Mouse (Mus musculus) heart, embryonic 14.5 days (tissue): ENCODE measurements at regions not wholly inside any gene's neighbourhood (a gene's known extent, or its start where the extent isn't known, plus 50 kb on each side); places are given as distances from the start of the nearest gene placed in this dataset.

Source experiments
- ATAC-seq: fragments of 200-750 bp; cut with Nextera tagmentation; 2 replicates; pipeline ENCODE4 v1.8.0; 2017; ENCODE audit warnings: low read depth, moderate TSS enrichment; ENCODE audit not compliant: insufficient number of reproducible peaks, insufficient read depth, low FRiP score
- H3K27ac ChIP-seq, 2 experiments: fragments of 200-500 bp in 1 of 2; fragments of 300-500 bp in 1 of 2; sonication (generic) in 1 of 2; replicated peaks in 1 of 2; 2 replicates each; pipeline ENCODE4 v1.5.1; 2012 to 2014; ENCODE audit warnings: low read depth in 2 of 2, low read length in 2 of 2, control low read depth in 1 of 2, mild to moderate bottlenecking in 1 of 2, mixed read lengths in 1 of 2; ENCODE audit not compliant: control insufficient read depth in 1 of 2, insufficient read depth in 1 of 2
- H3K27me3 ChIP-seq: fragments of 300-500 bp; sonication (generic); 2 replicates; pipeline ENCODE4 v1.6.1; 2014; ENCODE audit warnings: mild to moderate bottlenecking, low read length, control low read depth; ENCODE audit not compliant: control insufficient read depth, insufficient read depth
- H3K36me3 ChIP-seq: fragments of 300-500 bp; sonication (generic); 2 replicates; pipeline ENCODE4 v1.6.1; 2014; ENCODE audit warnings: mild to moderate bottlenecking, control low read depth, low read length, mixed read lengths; ENCODE audit not compliant: control insufficient read depth, insufficient read depth
- H3K4me1 ChIP-seq, 2 experiments: fragments of 200-500 bp in 1 of 2; fragments of 300-500 bp in 1 of 2; sonication (generic) in 1 of 2; 2 replicates each; pipeline ENCODE4 v1.6.1; 2012 to 2014; ENCODE audit warnings: low read length in 2 of 2, control low read depth in 1 of 2, mixed read lengths in 1 of 2; ENCODE audit not compliant: control insufficient read depth in 2 of 2, insufficient read depth in 2 of 2
- H3K4me2 ChIP-seq: fragments of 300-500 bp; sonication (generic); 2 replicates; pipeline ENCODE4 v1.6.1; 2014; ENCODE audit warnings: mild to moderate bottlenecking, low read length
- H3K4me3 ChIP-seq, 2 experiments: fragments of 200-500 bp in 1 of 2; fragments of 300-500 bp in 1 of 2; sonication (generic) in 1 of 2; 2 replicates each; pipeline ENCODE4 v1.5.1; 2012 to 2014; ENCODE audit warnings: low read length in 2 of 2, mild to moderate bottlenecking in 2 of 2, control low read depth in 1 of 2, low read depth in 1 of 2, moderate library complexity in 1 of 2; ENCODE audit not compliant: control insufficient read depth in 1 of 2, insufficient read depth in 1 of 2
- H3K9ac ChIP-seq: fragments of 300-500 bp; sonication (generic); 2 replicates; pipeline ENCODE4 v1.6.1; 2014; ENCODE audit warnings: mild to moderate bottlenecking, low read length
- H3K9me3 ChIP-seq: fragments of 300-500 bp; sonication (generic); 2 replicates; pipeline ENCODE4 v1.6.1; 2016; ENCODE audit warnings: low read length, control low read depth; ENCODE audit not compliant: control insufficient read depth
- WGBS: fragments of 180-500 bp; shearing (Covaris S2); extraction: QIAGEN DNeasy Blood & Tissue Kit; methylation state at CpG from one replicate; pipeline ENCODE4 v1.1.7; 2014; 5-methylcytosine and 5-hydroxymethylcytosine counted together

DNA sequence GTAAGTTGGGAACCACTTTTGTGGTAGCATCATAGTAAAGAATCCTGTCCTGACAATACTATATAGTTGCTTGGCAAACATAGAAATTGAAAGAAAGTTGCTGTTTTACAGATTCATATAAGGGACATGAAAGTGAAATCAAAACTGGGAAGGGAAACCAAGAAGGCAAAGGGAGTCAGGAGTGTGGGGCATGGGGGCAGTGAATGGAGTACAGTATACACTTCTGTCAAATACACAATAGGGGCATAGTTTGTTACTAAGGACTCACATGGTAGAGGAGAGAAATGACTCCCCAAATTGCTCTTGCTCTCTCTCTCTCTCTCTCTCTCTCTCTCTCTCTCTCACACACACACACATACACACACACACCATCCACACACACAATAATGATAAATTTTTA is 185.1 kb downstream of the Kdr start:
- Histone ChIP-seq H3K36me3 (no peaks in the 10 kb centered on the region), H3K4me3 (no peak overlapping the region), H3K27me3 (no peaks in the 10 kb centered on the region), H3K27ac (no peak overlapping the region), H3K4me1 (no peaks in the 10 kb centered on the region), H3K9ac (no peak overlapping the region), H3K4me2 (no peak overlapping the region), H3K9me3 (no peaks in the 10 kb centered on the region)
- no peak for ATAC-seq

DNA sequence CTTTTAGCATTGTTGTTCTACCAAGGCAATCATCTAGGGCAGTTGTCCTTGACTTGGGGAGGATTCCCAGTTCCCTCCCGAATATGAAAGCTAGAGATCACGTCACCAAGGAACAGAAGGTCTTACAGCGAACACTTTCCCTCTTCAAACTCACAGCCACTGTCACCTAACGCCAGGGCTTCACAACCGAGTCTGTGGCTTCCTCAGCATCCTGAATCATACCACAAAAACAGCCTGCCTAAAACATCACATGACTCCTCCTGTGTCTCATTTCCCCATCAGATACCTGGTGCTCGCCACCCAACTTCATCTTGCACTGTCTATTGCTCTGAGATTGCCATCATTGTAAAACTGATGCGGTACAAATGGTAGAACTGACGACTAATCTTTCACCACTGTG is 186.5 kb downstream of the Kdr start:
- 83% methylated on average over 8 of the region's 8 CpGs for WGBS
- no peaks in the 10 kb centered on the region for H3K4me1 ChIP-seq
- no peaks in the 10 kb centered on the region for H3K27me3 ChIP-seq
- H3K9ac ChIP-seq = no peak overlapping the region
- no peak for ATAC-seq
- no peaks in the 10 kb centered on the region for H3K36me3 ChIP-seq
- no peak overlapping the region for H3K27ac ChIP-seq
- H3K4me2 ChIP-seq = no peak overlapping the region
- no peaks in the 10 kb centered on the region for H3K9me3 ChIP-seq
- H3K4me3 ChIP-seq = no peak overlapping the region

DNA sequence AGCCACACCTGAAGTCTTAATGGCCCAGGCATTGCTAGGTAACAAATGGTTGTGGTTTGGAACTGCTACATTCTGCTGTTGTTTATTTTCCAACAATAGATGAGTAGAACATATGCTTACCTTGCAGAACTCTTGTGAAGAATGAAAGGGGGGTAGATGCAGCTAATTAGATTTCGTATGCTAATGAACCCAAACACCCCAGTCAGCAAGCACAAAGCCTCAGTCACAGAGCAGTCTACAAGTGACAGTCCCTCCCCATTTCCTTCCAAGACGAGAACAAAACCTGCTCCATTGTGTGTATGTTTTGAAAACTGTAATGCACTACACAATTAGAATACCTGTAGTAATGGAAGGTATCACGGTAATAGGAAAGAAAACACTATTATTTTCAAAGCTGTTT is 190.2 kb downstream of the Kdr start:
- no peaks in the 10 kb centered on the region for H3K36me3 ChIP-seq
- no peaks in the 10 kb centered on the region for H3K27me3 ChIP-seq
- no peak overlapping the region for H3K9ac ChIP-seq
- WGBS = 67% methylated on average over 3 of the region's 3 CpGs
- H3K27ac ChIP-seq = no peak overlapping the region
- H3K9me3 ChIP-seq = no peaks in the 10 kb centered on the region
- no peaks in the 10 kb centered on the region for H3K4me1 ChIP-seq
- H3K4me3 ChIP-seq = no peak overlapping the region
- no peak for ATAC-seq
- H3K4me2 ChIP-seq = no peak overlapping the region

DNA sequence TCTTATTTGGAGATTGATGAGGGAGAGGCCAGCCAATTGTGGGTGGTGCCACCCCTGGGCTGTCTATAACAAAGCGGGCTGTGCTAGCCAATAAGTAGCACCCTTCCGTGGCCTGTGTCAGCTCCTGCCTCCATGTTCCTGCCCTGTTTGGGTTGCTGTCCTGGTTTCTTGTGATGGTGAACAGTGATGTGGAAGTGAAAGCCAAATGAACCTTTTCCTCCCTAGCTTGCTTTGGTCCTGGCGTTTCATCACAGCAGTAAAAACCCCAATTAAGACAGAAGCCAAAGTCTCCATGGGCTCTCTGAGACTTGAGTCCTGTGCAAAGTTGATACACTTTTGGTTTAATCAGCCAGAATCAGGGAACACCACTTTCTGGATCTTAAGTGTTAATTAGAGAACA is 192.1 kb downstream of the Kdr start:
- Histone ChIP-seq H3K36me3 (no peaks in the 10 kb centered on the region), H3K9ac (no peak overlapping the region), H3K4me2 (no peak overlapping the region), H3K4me3 (no peak overlapping the region), H3K4me1 (no peaks in the 10 kb centered on the region), H3K27me3 (no peaks in the 10 kb centered on the region), H3K27ac (no peak overlapping the region), H3K9me3 (no peaks in the 10 kb centered on the region)
- ATAC-seq = no peak
- 88% methylated on average over 3 of the region's 3 CpGs for WGBS

DNA sequence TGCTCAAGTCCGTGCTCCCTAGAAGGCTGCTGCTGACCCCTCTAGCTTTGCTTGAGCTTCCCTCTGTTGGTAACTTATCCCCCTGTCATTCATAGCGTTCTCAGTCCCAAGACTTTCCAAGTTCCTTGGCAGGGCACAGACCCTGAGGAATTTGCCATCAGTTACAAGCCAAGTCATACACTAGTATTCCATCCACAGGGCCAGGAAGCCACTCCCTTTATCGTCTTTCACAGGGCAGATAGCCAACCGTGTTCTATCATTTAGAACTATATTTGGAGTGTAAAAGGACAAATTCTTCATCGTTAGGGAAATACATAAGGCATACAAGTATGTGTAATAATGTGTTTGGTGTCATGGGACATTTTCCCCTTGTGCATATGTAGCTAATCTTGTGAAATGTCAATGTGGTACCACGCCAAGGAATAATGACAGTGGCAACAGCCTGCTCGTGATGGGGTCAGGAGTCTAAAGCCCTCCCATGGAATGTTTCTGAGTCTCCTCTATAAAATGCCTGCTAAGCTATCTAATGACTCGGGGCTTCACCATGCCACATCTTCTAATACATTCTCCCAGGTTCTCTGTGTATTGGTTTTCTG is 193.2 kb downstream of the Kdr start:
- Histone ChIP-seq H3K4me1 (no peaks in the 10 kb centered on the region), H3K36me3 (no peaks in the 10 kb centered on the region), H3K4me3 (no peak overlapping the region), H3K27me3 (no peaks in the 10 kb centered on the region), H3K9me3 (no peaks in the 10 kb centered on the region), H3K4me2 (no peak overlapping the region), H3K27ac (no peak overlapping the region), H3K9ac (no peak overlapping the region)
- no peak for ATAC-seq
- WGBS = 64% methylated on average over 8 of the region's 8 CpGs

DNA sequence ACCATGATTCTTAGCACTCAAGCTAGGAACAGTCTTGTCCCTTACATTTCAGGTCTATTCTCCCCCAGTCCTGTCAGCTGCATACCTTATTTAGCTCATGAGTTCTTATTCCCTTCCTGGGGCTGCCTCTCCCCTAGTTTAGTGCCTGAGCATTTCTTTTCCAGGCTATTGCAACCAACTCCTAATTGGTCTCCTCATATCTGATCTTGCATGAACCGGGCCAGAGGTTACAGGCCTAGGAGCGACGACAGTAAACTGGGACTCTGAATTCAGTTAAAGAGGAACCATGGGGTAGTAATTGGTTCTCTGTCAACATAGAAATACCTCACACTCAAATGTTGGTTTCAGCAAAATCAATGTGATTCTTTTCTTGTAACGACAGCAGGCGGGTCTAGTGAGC is 195.9 kb downstream of the Kit start:
- no peaks in the 10 kb centered on the region for H3K4me1 ChIP-seq
- peaks cover 12% of the 10 kb centered on the region for H3K27me3 ChIP-seq
- 0 out of 2 replicates have a peak, but pooled peaks cover 4% of the 10 kb centered on the region for H3K9me3 ChIP-seq
- H3K36me3 ChIP-seq = no peaks in the 10 kb centered on the region
- H3K4me3 ChIP-seq = no peak overlapping the region
- H3K27ac ChIP-seq = no peak overlapping the region
- H3K4me2 ChIP-seq = no peak overlapping the region
- no peak for ATAC-seq
- H3K9ac ChIP-seq = no peak overlapping the region
- 69% methylated on average over 5 of the region's 5 CpGs for WGBS

DNA sequence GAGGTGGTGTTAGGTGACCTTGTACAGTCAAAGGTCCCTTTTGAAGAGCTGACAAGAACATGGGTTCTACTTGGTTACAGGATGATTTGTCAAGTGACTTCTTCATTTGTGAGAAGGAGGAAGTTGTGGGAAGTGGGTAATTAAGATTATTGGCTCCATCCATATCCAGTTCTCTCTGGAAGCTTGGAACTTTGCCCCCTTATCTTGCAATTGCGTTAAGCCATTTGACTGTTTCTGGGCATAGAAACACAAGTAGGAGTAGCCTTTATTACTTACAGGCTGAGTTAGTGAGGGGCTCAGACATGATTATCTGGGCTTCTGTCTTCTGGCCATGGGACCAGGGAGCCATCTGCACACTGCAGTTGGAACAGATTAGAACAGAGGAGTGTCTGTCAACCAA is 192.5 kb downstream of the Kit start:
- WGBS = 6% methylated on average over 1 of the region's 1 CpGs
- ATAC-seq = no peak

DNA sequence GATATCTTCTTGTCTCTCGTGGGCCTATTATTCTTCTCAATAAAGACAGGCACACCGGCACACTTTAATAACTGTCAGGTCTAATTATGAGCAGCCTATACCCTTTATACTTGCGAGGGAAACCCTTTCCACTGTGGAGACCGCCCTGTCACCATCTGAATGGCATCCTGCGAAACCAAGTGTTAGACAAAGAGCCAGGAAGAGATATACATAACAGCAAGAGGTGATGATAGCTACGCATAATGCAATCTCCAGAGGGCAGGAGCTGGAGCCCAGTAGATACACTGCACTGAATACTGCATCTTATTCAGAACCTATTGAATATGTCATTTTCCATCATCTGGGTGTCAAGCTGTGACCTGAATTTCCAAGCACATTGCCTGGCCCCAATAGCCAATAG is 187.7 kb downstream of the Kit start:
- Histone ChIP-seq H3K36me3 (no peaks in the 10 kb centered on the region), H3K27ac (peak overlapping the region in 1 of 2 experiments; percentile 26; a peak in 1 of 4 replicates), H3K27me3 (peaks cover 20% of the 10 kb centered on the region), H3K4me3 (no peak overlapping the region), H3K9ac (no peak overlapping the region), H3K4me1 (peaks cover 13 to 29% of the 10 kb centered on the region in 2 experiments), H3K4me2 (peak overlapping the region; percentile 39), H3K9me3 (0 out of 2 replicates have a peak, but pooled peaks cover 4% of the 10 kb centered on the region)
- ATAC-seq = no peak
- WGBS = 1% methylated on average over 6 of the region's 6 CpGs

More for the DNA sequence above, 192.5 kb downstream of the Kit start:
- peaks cover 5 to 12% of the 10 kb centered on the region in 2 experiments for H3K4me1 ChIP-seq
- H3K36me3 ChIP-seq = no peaks in the 10 kb centered on the region
- H3K9ac ChIP-seq = no peak overlapping the region
- no peak overlapping the region; a peak in 1 of 4 replicates for H3K27ac ChIP-seq
- 0 out of 2 replicates have a peak, but pooled peaks cover 4% of the 10 kb centered on the region for H3K9me3 ChIP-seq
- H3K4me3 ChIP-seq = no peak overlapping the region
- H3K4me2 ChIP-seq = no peak overlapping the region
- peaks cover 29% of the 10 kb centered on the region for H3K27me3 ChIP-seq
